Mouse (Mus musculus) heart, embryonic 11.5 days (tissue): Measurements from ENCODE around the gene Tpi1. TPM values are rescaled to one million over a fixed set of nuclear protein-coding genes. Genes with fewer than 3 reads are reported as not detected.
A peak's percentile ranks its signal among the peaks of the same experiment; 100 is the strongest.

Experiments used
- ATAC-seq: fragments of 200-750 bp; cut with Nextera tagmentation; replicated peaks from 2 replicates; pipeline ENCODE4 v1.8.0; 2017; ENCODE audit warnings: moderate library complexity; ENCODE audit not compliant: insufficient number of reproducible peaks, low FRiP score, low TSS enrichment
- H3K27ac ChIP-seq: fragments of 300-500 bp; sonication (generic); 2 replicates; pipeline ENCODE4 v1.5.1; 2014; ENCODE audit warnings: mild to moderate bottlenecking, low read depth, low read length
- H3K27me3 ChIP-seq: fragments of 300-500 bp; sonication (generic); 2 replicates; pipeline ENCODE4 v1.6.1; 2014; ENCODE audit warnings: mild to moderate bottlenecking, low read length, mixed read lengths; ENCODE audit not compliant: control insufficient read depth, insufficient read depth
- H3K36me3 ChIP-seq: fragments of 300-500 bp; sonication (generic); 2 replicates; pipeline ENCODE4 v1.6.1; 2014; ENCODE audit warnings: mild to moderate bottlenecking, low read length, moderate library complexity, mixed read lengths; ENCODE audit not compliant: control insufficient read depth, insufficient read depth
- H3K4me1 ChIP-seq: fragments of 300-500 bp; sonication (generic); 2 replicates; pipeline ENCODE4 v1.6.1; 2014; ENCODE audit warnings: low read length; ENCODE audit not compliant: control insufficient read depth, insufficient read depth
- H3K4me2 ChIP-seq: fragments of 300-500 bp; sonication (generic); 2 replicates; pipeline ENCODE4 v1.6.1; 2014; ENCODE audit warnings: mild to moderate bottlenecking, moderate library complexity
- H3K4me3 ChIP-seq: fragments of 300-500 bp; sonication (generic); 2 replicates; pipeline ENCODE4 v1.5.1; 2014; ENCODE audit warnings: low read depth, low read length
- H3K9ac ChIP-seq: fragments of 300-500 bp; sonication (generic); 2 replicates; pipeline ENCODE4 v1.6.1; 2014; ENCODE audit warnings: mild to moderate bottlenecking, low read depth, low read length, moderate library complexity
- H3K9me3 ChIP-seq: fragments of 300-500 bp; sonication (generic); replicated peaks from 2 replicates; pipeline ENCODE4 v1.6.1; 2016; ENCODE audit warnings: low read length; ENCODE audit not compliant: control insufficient read depth
- WGBS: fragments of 180-500 bp; shearing (Covaris S2); extraction: QIAGEN DNeasy Blood & Tissue Kit; methylation state at CpG from one replicate; pipeline ENCODE4 v1.1.7; 2014; ENCODE audit not compliant: insufficient replicate concordance; 5-methylcytosine and 5-hydroxymethylcytosine counted together
- polyA plus RNA-seq: library from polyadenylated mRNA; unstranded; fragments of >200 nt; fragmentation: Nextera tagmentation; extraction: Ambion mirVana; gene quantifications from 2 replicates; pipeline ENCODE4 v1.2.1, GENCODE M21; 2014

Gene Tpi1
- polyA plus RNA-seq, 1 experiment from 2014 or later, result 1,419 TPM

- ATAC-seq, result no peak
- peak overlapping the region; percentile 93 for H3K4me2 ChIP-seq
- H3K27ac ChIP-seq, result peak overlapping the region; percentile 62
- WGBS, result 26% methylated on average over 10 of the region's 10 CpGs
- H3K4me3 ChIP-seq, result peak overlapping the region; percentile 60
- H3K36me3 ChIP-seq, result peaks cover 28% of the 10 kb centered on the region
- peaks cover 7% of the 10 kb centered on the region; the same call in 1 of the 2 replicates for H3K4me1 ChIP-seq
- peak overlapping the region; percentile 78 for H3K9ac ChIP-seq
- H3K27me3 ChIP-seq, result no peaks in the 10 kb centered on the region
- H3K9me3 ChIP-seq, result no peaks in the 10 kb centered on the region
Measured at GRCm38 (mm10) chr6:124828101-124828592, 14.1 kb upstream of the Tpi1 start.

GRCm38 (mm10) chr6:124822049-124822448 is 8.0 kb upstream of the Tpi1 start:
- H3K4me1 ChIP-seq, result no peaks in the 10 kb centered on the region
- H3K27me3 ChIP-seq, result no peaks in the 10 kb centered on the region
- no peak overlapping the region for H3K9ac ChIP-seq
- no peak overlapping the region for H3K4me2 ChIP-seq
- WGBS, result 82% methylated on average over 4 of the region's 4 CpGs
- no peak for ATAC-seq
- peaks cover 63% of the 10 kb centered on the region for H3K36me3 ChIP-seq
- no peak overlapping the region for H3K27ac ChIP-seq
- H3K4me3 ChIP-seq, result no peak overlapping the region
- H3K9me3 ChIP-seq, result no peaks in the 10 kb centered on the region

GRCm38 (mm10) chr6:124820891-124821290 is 6.8 kb upstream of the Tpi1 start:
- ATAC-seq, result no peak
- 90% methylated on average over 5 of the region's 5 CpGs for WGBS

GRCm38 (mm10) chr6:124817971-124818370 is 3.9 kb upstream of the Tpi1 start:
- WGBS, result 87% methylated on average over 8 of the region's 8 CpGs
- H3K36me3 ChIP-seq, result peaks cover 53% of the 10 kb centered on the region
- no peaks in the 10 kb centered on the region for H3K27me3 ChIP-seq
- no peak overlapping the region for H3K27ac ChIP-seq
- peaks cover 8% of the 10 kb centered on the region for H3K4me1 ChIP-seq
- H3K4me2 ChIP-seq, result no peak overlapping the region
- ATAC-seq, result no peak
- H3K9ac ChIP-seq, result no peak overlapping the region
- H3K9me3 ChIP-seq, result no peaks in the 10 kb centered on the region
- no peak overlapping the region for H3K4me3 ChIP-seq

More at GRCm38 (mm10) chr6:124820891-124821290, 6.8 kb upstream of the Tpi1 start:
- H3K4me2 ChIP-seq, result no peak overlapping the region
- H3K36me3 ChIP-seq, result peaks cover 67% of the 10 kb centered on the region
- no peaks in the 10 kb centered on the region for H3K4me1 ChIP-seq
- H3K4me3 ChIP-seq, result no peak overlapping the region
- H3K27ac ChIP-seq, result no peak overlapping the region
- H3K9ac ChIP-seq, result no peak overlapping the region
- no peaks in the 10 kb centered on the region for H3K9me3 ChIP-seq
- no peaks in the 10 kb centered on the region for H3K27me3 ChIP-seq

GRCm38 (mm10) chr6:124817563-124817962 is 3.5 kb upstream of the Tpi1 start:
- H3K4me2 ChIP-seq, result no peak overlapping the region
- H3K36me3 ChIP-seq, result peaks cover 53% of the 10 kb centered on the region
- H3K9ac ChIP-seq, result no peak overlapping the region
- no peaks in the 10 kb centered on the region for H3K27me3 ChIP-seq
- ATAC-seq, result no peak
- no peaks in the 10 kb centered on the region for H3K9me3 ChIP-seq
- no peak overlapping the region for H3K27ac ChIP-seq
- 95% methylated on average over 8 of the region's 8 CpGs for WGBS
- no peak overlapping the region for H3K4me3 ChIP-seq
- peaks cover 12% of the 10 kb centered on the region for H3K4me1 ChIP-seq

GRCm38 (mm10) chr6:124817125-124817524 is 3.0 kb upstream of the Tpi1 start:
- Histone ChIP-seq H3K27ac (no peak overlapping the region), H3K27me3 (no peaks in the 10 kb centered on the region), H3K4me2 (no peak overlapping the region), H3K9me3 (no peaks in the 10 kb centered on the region), H3K9ac (no peak overlapping the region), H3K36me3 (peaks cover 54% of the 10 kb centered on the region), H3K4me3 (no peak overlapping the region), H3K4me1 (peaks cover 17% of the 10 kb centered on the region)
- ATAC-seq, result no peak
- WGBS, result 95% methylated on average over 11 of the region's 11 CpGs

GRCm38 (mm10) chr6:124816611-124817010 is 2.5 kb upstream of the Tpi1 start:
- H3K27ac ChIP-seq, result no peak overlapping the region
- H3K9me3 ChIP-seq, result no peaks in the 10 kb centered on the region
- no peak overlapping the region for H3K4me2 ChIP-seq
- ATAC-seq, result no peak
- 92% methylated on average over 4 of the region's 4 CpGs for WGBS
- H3K27me3 ChIP-seq, result no peaks in the 10 kb centered on the region
- H3K4me1 ChIP-seq, result peaks cover 19% of the 10 kb centered on the region
- no peak overlapping the region for H3K4me3 ChIP-seq
- H3K36me3 ChIP-seq, result peaks cover 51% of the 10 kb centered on the region
- H3K9ac ChIP-seq, result no peak overlapping the region

- Histone ChIP-seq H3K36me3 (peaks cover 45% of the 10 kb centered on the region), H3K27ac (no peak overlapping the region), H3K27me3 (no peaks in the 10 kb centered on the region), H3K4me2 (no peak overlapping the region), H3K9ac (0 out of 2 replicates have a peak overlapping the region, but pooled peaks have one; percentile 3), H3K4me1 (peaks cover 22% of the 10 kb centered on the region), H3K4me3 (no peak overlapping the region), H3K9me3 (no peaks in the 10 kb centered on the region)
- 79% methylated on average over 9 of the region's 9 CpGs for WGBS
- ATAC-seq, result no peak
Measured at GRCm38 (mm10) chr6:124814858-124815774, 1.0 kb upstream of the Tpi1 start.
